Mouse (Mus musculus) stomach, embryonic 16.5 days (tissue): ENCODE results near the gene D2hgdh. TPM values are rescaled to one million over a fixed set of nuclear protein-coding genes. Genes with fewer than 3 reads are reported as not detected.
A peak's percentile ranks its signal among the peaks of the same experiment; 100 is the strongest.

Source experiments
- ATAC-seq: fragments of 200-750 bp; cut with Nextera tagmentation; 2 replicates; pipeline ENCODE4 v1.8.0; 2017; ENCODE audit warnings: moderate number of reproducible peaks, moderate TSS enrichment; ENCODE audit not compliant: insufficient read depth, low FRiP score
- H3K27ac ChIP-seq: fragments of 300-500 bp; sonication (generic); 2 replicates; pipeline ENCODE4 v1.5.1; 2014; ENCODE audit warnings: low read length
- H3K27me3 ChIP-seq: fragments of 300-500 bp; sonication (generic); 2 replicates; pipeline ENCODE4 v1.6.1; 2014; ENCODE audit warnings: low read length, control low read depth, mixed read lengths; ENCODE audit not compliant: control insufficient read depth, insufficient read depth
- H3K36me3 ChIP-seq: fragments of 300-500 bp; sonication (generic); 2 replicates; pipeline ENCODE4 v1.6.1; 2014; ENCODE audit warnings: low read length; ENCODE audit not compliant: control insufficient read depth, insufficient read depth
- H3K4me1 ChIP-seq: fragments of 300-500 bp; sonication (generic); 2 replicates; pipeline ENCODE4 v1.6.1; 2014; ENCODE audit warnings: low read length, control low read depth, mixed read lengths; ENCODE audit not compliant: control insufficient read depth, insufficient read depth
- H3K4me2 ChIP-seq: fragments of 300-500 bp; sonication (generic); 2 replicates; pipeline ENCODE4 v1.6.1; 2014; ENCODE audit warnings: low read depth, low read length, mixed read lengths
- H3K4me3 ChIP-seq: fragments of 300-500 bp; sonication (generic); replicated peaks from 2 replicates; pipeline ENCODE4 v1.5.1; 2014; ENCODE audit warnings: mild to moderate bottlenecking, low read length
- H3K9ac ChIP-seq: fragments of 300-500 bp; sonication (generic); 2 replicates; pipeline ENCODE4 v1.6.1; 2014; ENCODE audit warnings: low read length
- H3K9me3 ChIP-seq: fragments of 300-500 bp; sonication (generic); replicated peaks from 2 replicates; pipeline ENCODE4 v1.6.1; 2016; ENCODE audit warnings: low read length, control low read depth; ENCODE audit not compliant: control insufficient read depth
- WGBS: fragments of 180-500 bp; shearing (Covaris S2); extraction: QIAGEN DNeasy Blood & Tissue Kit; methylation state at CpG from one replicate; pipeline ENCODE4 v1.1.7; 2014; 5-methylcytosine and 5-hydroxymethylcytosine counted together
- polyA plus RNA-seq: library from polyadenylated mRNA; unstranded; fragments of >200 nt; fragmentation: Nextera tagmentation; extraction: Ambion mirVana; gene quantifications from 2 replicates; pipeline ENCODE4 v1.2.1, GENCODE M21; 2015

The D2hgdh gene
- polyA plus RNA-seq: 14.3 and 17.6 TPM in 2 replicates

- peak within 1 kb of the TSS; percentile 80 for H3K9ac ChIP-seq
- peak within 1 kb of the TSS; percentile 70 for H3K4me2 ChIP-seq
- no peaks in the 10 kb centered on the region for H3K27me3 ChIP-seq
- ATAC-seq: no peak
- H3K4me3 ChIP-seq: peak within 1 kb of the TSS; percentile 59
- peak within 1 kb of the TSS; percentile 96 for H3K27ac ChIP-seq
- 6% methylated on average over 10 of the region's 10 CpGs for WGBS
- peaks cover 5% of the 10 kb centered on the region; the same call in 1 of the 2 replicates for H3K4me1 ChIP-seq
- no peaks in the 10 kb centered on the region for H3K36me3 ChIP-seq
- no peaks in the 10 kb centered on the region for H3K9me3 ChIP-seq
Observed at GRCm38 (mm10) chr1:93824609-93825008, at the start of gene D2hgdh. Gene D2hgdh (plus strand): TSS chr1:93824909.

GRCm38 (mm10) chr1:93776686-93777085 is 48.0 kb upstream of the D2hgdh start:
- no peak for ATAC-seq
- Histone ChIP-seq H3K4me3 (no peak overlapping the region), H3K4me2 (no peak overlapping the region), H3K9me3 (no peaks in the 10 kb centered on the region), H3K9ac (no peak overlapping the region), H3K27me3 (no peaks in the 10 kb centered on the region), H3K27ac (no peak overlapping the region), H3K4me1 (no peaks in the 10 kb centered on the region), H3K36me3 (peaks cover 26% of the 10 kb centered on the region)
- WGBS: 93% methylated on average over 5 of the region's 5 CpGs

- Histone ChIP-seq H3K9ac (no peak overlapping the region), H3K4me1 (no peaks in the 10 kb centered on the region), H3K36me3 (peaks cover 35% of the 10 kb centered on the region), H3K4me3 (no peak overlapping the region), H3K9me3 (no peaks in the 10 kb centered on the region), H3K27me3 (no peaks in the 10 kb centered on the region), H3K4me2 (no peak overlapping the region), H3K27ac (no peak overlapping the region)
- ATAC-seq: 0 out of 2 replicates have a peak, but pooled peaks have one; percentile 10
- 79% methylated on average over 2 of the region's 2 CpGs for WGBS
Observed at GRCm38 (mm10) chr1:93786912-93787311, 37.8 kb upstream of the D2hgdh start.

DNA sequence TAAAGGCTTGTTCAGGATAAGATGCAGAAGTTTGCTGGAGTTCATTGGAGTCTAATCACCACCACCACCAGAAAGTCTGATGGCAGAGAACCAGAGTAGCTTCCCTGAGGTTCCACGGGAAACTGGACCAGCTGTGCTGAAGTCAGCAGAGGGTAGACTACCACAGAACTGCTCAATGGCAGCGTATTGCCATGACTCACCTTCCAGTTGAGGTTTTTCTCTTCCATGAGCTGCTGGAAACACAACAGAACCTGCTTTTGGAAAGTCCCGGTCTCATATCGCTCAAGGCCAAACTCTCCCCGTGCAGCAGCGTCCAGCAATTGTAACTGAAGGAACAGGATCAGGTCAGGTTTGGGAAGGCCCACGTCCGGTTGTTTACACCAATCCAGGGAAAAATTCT is 30.2 kb upstream of the D2hgdh start:
- no peak overlapping the region for H3K4me2 ChIP-seq
- H3K4me3 ChIP-seq: no peak overlapping the region
- no peaks in the 10 kb centered on the region for H3K27me3 ChIP-seq
- H3K4me1 ChIP-seq: no peaks in the 10 kb centered on the region
- H3K27ac ChIP-seq: no peak overlapping the region
- WGBS: 91% methylated on average over 8 of the region's 8 CpGs
- ATAC-seq: no peak
- no peak overlapping the region for H3K9ac ChIP-seq
- no peaks in the 10 kb centered on the region for H3K9me3 ChIP-seq
- peaks cover 40% of the 10 kb centered on the region for H3K36me3 ChIP-seq

DNA sequence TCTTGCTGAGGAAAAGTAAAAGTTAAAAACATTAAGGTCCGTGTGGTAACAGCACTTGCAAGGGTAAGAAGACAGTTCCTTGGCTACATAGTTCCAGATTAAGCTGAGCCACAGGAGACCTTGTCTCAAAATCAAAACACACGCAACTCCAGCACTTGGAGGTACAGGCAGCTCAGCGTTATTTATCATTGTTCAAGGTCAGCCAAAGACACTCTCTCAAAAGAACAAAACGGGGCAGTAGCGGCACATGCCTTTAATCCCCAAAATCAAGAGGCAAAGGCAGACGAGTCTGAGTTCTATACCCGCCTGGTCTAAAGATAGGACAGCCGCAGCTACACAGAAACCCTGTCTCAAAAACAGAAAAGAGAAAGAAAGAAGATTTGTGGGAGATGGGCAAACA is 28.8 kb upstream of the D2hgdh start:
- H3K27me3 ChIP-seq: no peaks in the 10 kb centered on the region
- no peaks in the 10 kb centered on the region; the same call in 1 of the 2 replicates for H3K4me1 ChIP-seq
- 78% methylated on average over 8 of the region's 8 CpGs for WGBS
- no peak overlapping the region for H3K27ac ChIP-seq
- ATAC-seq: no peak
- H3K9ac ChIP-seq: no peak overlapping the region
- peaks cover 35% of the 10 kb centered on the region for H3K36me3 ChIP-seq
- H3K9me3 ChIP-seq: no peaks in the 10 kb centered on the region
- H3K4me3 ChIP-seq: no peak overlapping the region
- H3K4me2 ChIP-seq: no peak overlapping the region

GRCm38 (mm10) chr1:93800670-93801503 is 23.8 kb upstream of the D2hgdh start:
- no peak for ATAC-seq

GRCm38 (mm10) chr1:93801741-93802238 is 22.9 kb upstream of the D2hgdh start, which contains the start of gene Dtymk:
Gene Dtymk (minus strand): TSS chr1:93801934.
- Histone ChIP-seq H3K4me2 (peak within 1 kb of the TSS; percentile 98), H3K36me3 (peaks cover 3% of the 10 kb centered on the region; the same call in 1 of the 2 replicates), H3K4me3 (peak within 1 kb of the TSS; percentile 92), H3K4me1 (peaks cover 21% of the 10 kb centered on the region), H3K27ac (peak within 1 kb of the TSS; percentile 94), H3K9ac (peak within 1 kb of the TSS; percentile 88), H3K9me3 (no peaks in the 10 kb centered on the region), H3K27me3 (no peaks in the 10 kb centered on the region)
- peak; percentile 69 for ATAC-seq
- WGBS: under 1% methylated on average over 42 of the region's 42 CpGs

More at GRCm38 (mm10) chr1:93800670-93801503, 23.8 kb upstream of the D2hgdh start:
- Histone ChIP-seq H3K36me3 (no peaks in the 10 kb centered on the region), H3K4me3 (peak overlapping the region; percentile 92), H3K27me3 (no peaks in the 10 kb centered on the region), H3K9ac (peak overlapping the region; percentile 88), H3K4me1 (peaks cover 21% of the 10 kb centered on the region), H3K27ac (peak overlapping the region; percentile 94), H3K4me2 (peak overlapping the region; percentile 98), H3K9me3 (no peaks in the 10 kb centered on the region)
- WGBS: 71% methylated on average over 21 of the region's 21 CpGs

GRCm38 (mm10) chr1:93802771-93803170 is 21.9 kb upstream of the D2hgdh start:
- no peaks in the 10 kb centered on the region for H3K27me3 ChIP-seq
- peaks cover 7% of the 10 kb centered on the region; the same call in 1 of the 2 replicates for H3K36me3 ChIP-seq
- no peaks in the 10 kb centered on the region for H3K9me3 ChIP-seq
- H3K4me3 ChIP-seq: peak overlapping the region; percentile 92
- H3K9ac ChIP-seq: no peak overlapping the region
- peak overlapping the region; percentile 94 for H3K27ac ChIP-seq
- peaks cover 21% of the 10 kb centered on the region for H3K4me1 ChIP-seq
- ATAC-seq: no peak
- H3K4me2 ChIP-seq: peak overlapping the region; percentile 98
- 74% methylated on average over 5 of the region's 5 CpGs for WGBS
